Mouse (Mus musculus) cerebellum, adult 9-10 months (tissue): ENCODE measurements at regions not wholly inside any gene's neighbourhood (a gene's known extent, or its start where the extent isn't known, plus 50 kb on each side); places are given as distances from the start of the nearest gene placed in this dataset.

Experiments used
- DNase-seq: peaks from one replicate; pipeline ENCODE4 v3.0.0; 2022

GRCm38 (mm10) chr6:106876690-106877089, 76.8 kb upstream of the Crbn start:
- DNase-seq, result no peak

GRCm38 (mm10) chr6:106891879-106892638, 92.2 kb upstream of the Crbn start:
- DNase-seq, result no peak

DNA sequence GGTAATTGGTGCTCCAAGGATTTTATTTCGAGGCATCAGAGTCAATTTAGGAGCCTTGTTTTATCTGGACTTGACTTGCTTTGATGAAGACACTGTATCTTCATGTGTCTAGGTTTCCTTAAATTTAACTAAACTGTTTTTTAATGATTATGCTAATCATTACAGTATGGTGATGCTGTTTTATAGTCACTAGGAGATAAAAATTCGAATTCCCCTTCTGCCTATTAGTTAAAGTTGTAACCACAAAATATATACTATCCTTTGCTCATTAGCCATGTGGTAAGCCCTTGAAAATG, 92.7 kb upstream of the Crbn start:
- no peak for DNase-seq

- no peak for DNase-seq
Measured at GRCm38 (mm10) chr6:106903953-106904683, 104.2 kb upstream of the Crbn start.

- no peak for DNase-seq
Measured at GRCm38 (mm10) chr6:106915121-106915520, 115.2 kb upstream of the Crbn start.

DNA sequence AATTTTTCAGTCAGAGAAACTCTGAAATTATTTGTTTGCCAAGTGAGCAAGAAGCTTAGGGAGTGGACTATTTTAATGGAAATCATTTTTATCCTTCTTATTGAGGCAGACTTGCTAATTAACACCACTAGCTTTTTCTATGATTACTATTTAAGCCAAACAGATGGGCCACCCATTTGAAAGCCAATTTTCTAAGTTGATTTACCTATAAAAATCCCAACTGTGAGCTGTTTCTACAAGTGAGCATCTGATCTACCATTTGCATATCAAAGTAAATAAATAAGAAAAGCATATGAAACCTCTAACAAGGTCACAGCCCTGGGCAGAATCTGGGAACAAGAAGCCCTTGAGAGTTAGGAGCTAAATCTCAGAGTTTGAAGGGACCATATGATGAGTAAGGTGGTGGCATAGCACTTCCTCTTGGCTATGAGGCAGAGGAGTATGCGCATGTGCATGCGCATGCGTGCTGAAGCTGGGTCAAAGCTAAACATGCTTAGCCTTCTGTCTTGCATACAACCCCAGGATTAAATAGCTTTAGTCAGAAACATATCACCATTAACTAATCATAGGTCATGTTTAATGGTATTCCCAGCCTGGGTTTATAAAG, 116.9 kb upstream of the Crbn start:
- DNase-seq, result peak; percentile 42

DNA sequence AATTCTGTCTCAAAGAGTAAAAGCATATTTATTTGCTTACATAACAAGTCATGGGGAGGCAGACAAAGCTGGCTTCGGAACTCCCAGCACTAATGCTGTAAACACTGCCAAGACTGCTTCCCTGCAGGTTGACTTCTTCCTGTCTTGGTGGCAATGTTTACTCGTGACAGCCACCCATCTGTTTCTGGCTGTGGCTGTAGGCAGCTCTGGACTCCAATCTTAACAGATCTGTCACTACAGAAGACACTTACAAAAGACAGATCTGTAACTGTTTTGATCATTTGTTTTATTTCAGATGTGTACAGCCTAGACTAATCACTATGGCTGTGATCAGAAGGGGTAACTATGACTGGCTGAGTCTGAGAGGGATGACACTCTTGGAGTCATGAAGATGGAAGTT, 121.1 kb upstream of the Crbn start:
- DNase-seq, result peak; percentile 93

DNA sequence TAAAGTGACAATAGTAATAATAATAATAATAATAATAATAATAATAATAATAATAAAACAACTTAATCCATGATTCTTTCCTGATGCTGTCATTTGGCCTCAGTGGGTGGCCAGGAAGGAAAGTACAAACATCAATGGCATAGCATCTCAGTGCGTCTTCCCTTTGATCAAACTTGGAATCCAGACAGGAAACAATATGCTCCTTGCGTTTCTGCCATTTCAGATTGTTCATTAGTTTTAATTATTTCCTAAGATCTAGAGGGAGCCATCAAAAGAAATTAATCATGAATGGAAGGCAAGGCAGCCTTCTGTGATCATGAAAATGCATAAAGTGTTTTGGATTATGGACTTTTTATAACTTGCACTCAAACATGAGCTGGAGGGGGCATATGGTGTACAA, 125.6 kb upstream of the Crbn start:
- DNase-seq, result no peak

- DNase-seq, result no peak
Measured at GRCm38 (mm10) chr6:106933584-106933983, 133.7 kb upstream of the Crbn start.

GRCm38 (mm10) chr6:106946227-106946927, 146.5 kb upstream of the Crbn start:
- DNase-seq, result no peak

DNA sequence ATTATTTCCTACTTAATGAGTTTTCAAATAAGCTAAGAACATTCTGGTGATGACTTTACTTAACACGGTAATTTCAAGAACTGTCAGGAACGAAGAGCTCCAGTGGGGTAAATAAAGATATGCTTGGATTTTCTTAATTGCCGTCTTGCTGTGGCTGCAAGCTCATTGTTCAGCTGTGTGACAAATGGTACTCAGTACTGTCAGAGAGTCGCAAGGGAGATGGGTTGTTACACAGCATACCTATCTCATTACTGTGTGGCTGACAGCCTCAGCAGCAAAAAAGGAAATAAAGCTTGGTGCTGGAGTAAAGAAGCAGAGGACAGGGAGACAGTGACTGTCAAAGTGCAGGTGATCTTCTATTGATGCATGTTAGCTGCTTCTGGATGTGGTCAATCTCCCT, 151.0 kb upstream of the Crbn start:
- DNase-seq, result no peak

- DNase-seq, result no peak
Measured at GRCm38 (mm10) chr6:106961320-106961719, 161.4 kb upstream of the Crbn start.

DNA sequence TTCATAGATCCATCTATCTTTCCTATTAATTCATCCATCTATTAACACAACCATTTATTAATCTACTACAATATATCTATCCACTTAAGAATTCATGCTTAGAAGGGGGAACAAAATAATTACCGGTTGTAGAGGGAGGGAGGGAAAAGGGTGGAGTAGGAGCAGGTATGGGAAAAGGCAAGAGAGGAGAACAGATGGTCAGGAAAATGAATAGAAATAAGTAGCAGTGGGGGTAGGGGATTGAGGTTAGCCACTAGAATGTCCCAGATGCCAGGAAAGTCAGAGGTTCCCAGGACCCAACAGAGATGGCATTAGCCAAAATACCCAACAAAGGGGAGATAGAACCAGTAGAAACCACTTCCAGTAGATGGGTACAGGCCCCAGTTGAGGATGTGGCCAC, 164.5 kb upstream of the Crbn start:
- peak; percentile 57 for DNase-seq

DNA sequence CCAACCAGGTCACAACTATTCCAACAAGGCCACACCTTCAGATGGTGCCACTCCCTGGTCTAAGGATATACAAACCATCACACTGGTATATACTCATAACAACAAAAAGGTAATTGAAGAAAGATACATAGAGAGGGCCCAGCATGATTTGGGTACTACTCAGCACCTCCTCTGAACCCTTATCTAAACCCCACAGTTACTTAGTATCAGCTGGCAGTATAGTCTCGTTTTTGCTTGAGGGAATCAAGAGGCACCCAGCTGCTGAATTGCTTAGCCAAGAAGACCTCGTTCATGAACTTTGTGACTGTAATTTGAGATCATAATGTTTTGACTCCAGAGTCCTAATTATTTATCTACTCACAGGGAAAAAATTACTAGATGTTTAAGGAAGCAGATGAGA, 175.6 kb upstream of the Crbn start:
- no peak for DNase-seq

DNA sequence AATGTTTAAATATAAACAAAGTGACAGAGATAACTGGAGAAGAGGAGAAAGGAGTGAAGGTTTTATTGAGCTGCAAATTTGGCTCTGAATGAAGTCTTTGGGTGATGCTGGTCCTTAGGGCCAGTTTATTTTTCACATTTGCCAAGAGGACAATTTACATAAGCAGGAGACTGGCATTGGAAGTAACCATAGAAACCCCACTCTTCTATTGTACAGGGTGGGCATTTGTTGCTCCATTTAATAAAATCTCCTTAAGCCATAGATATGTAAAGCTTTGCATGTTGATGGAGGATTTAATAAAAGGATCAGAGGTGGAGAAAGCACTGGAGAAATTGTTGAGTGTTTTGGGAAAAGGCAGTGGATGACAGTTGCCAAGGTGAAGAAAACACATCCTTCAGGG, 178.8 kb upstream of the Crbn start:
- DNase-seq, result no peak

GRCm38 (mm10) chr6:106979755-106980154, 179.9 kb upstream of the Crbn start:
- DNase-seq, result no peak

GRCm38 (mm10) chr6:106980188-106980587, 180.3 kb upstream of the Crbn start:
- DNase-seq, result no peak

- DNase-seq, result no peak
Measured at GRCm38 (mm10) chr6:106981232-106981631, 181.4 kb upstream of the Crbn start.

DNA sequence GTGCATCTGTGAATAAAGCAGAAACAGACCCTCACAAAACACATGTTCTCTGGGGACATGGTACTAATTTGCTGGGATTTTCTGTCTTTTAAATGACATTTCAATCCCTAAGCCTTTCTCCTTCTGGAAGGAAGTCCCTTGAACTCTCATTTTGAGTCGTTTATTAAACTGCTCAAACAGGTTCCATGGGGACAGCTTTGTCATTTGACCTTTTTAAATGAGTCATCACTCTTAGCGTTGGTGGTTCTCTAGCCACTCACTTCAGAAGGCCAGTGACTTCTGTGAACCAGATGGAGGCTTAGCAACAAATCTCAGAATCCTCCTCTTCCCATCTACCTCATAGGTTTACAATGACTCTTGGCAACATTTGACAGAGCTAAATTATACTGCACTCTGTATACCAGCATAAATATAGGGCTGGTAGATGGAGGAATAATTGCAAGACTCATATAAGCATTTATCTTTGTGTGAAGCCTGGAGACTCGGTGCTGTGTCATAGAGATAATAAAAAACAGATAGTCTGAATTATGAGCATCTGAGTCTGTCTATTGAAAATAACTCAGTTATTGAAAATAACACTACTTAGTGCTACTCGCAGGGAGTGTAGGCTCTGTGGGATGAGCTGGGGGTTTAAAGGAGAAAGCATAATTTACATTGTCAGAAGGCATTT, 185.4 kb upstream of the Crbn start:
- no peak for DNase-seq

- DNase-seq, result no peak
Measured at GRCm38 (mm10) chr6:106991586-106991985, 191.7 kb upstream of the Crbn start.

DNA sequence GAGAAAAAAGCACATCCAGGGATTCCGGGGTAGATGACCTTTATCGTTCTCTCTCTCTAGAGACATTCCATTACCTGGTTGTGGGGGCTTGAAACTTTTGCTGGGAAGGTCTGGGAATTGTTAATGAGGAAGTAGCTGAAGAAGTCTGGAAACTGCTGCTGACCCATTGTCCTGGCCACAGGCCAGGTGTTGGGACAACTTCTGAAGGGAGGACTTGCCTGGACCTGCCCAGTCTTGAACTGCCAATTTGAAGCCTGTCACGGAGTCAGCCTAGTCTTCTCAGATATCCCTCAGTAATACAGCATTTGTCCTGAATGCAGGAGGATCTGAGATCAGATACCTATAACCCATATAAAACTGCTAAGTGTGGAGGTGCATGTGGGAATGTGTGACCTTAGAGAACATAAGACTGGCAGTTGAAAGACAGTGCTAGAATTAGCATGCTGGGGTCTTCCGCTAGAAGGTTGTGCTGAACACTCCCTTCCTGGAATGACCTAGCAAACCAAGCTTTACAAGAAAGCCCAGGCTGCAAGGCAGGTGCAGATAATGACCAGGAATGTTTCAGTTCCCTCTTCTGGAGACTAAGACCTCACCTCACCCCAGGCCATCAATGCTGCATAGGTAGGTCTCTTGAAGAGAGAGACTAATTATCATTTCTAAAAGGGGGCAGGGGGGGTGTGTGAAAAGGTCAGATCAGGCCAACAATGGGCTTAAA, 204.7 kb upstream of the Crbn start:
- DNase-seq, result no peak

DNA sequence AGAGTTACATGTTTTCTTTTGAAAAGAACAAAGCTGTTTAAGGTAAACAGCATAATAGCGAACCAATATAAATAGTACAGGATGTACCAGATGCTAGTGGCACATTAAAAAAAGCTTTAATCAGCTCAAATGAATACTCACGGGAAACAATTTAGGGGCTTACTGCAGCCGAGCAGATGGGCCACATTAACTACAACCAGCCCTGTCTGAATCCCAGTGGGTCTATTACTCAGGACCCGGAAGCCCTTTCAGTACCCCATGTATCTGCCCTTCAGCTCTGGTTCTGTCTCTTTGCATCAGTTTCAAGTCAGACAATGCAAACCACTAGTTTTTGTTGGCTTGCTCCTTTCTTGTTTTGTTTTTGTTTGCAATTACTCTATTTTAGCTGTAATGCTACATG, 210.9 kb upstream of the Crbn start:
- DNase-seq, result no peak
